Mouse (Mus musculus): ENCODE data around the gene Apoh.

Gene Apoh

GRCm38 (mm10) chr11:108344759-108345158 lies 1.6 kb downstream of the Apoh start:
- no peak for DNase-seq (ENCODE audit: low read depth, low spot score)

DNA sequence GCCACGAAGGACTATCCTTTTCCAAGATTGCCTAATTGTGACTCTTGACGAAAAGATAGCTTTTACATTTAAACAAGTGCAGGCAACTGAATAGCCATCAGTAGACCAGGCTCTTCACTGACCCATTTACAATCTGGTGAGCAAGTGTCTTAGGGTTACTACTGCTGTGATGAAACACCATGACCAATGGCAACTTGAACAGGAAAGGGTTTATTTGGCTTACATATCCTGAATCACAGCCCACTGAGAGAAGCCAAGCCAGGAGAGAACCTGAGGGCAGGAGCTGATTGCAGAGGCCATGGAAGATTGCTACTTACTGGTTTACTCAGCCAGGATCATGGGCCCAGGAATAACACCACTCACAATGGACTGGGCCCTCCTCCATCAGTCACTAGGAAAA lies 2.2 kb downstream of the Apoh start:
- DNase-seq (ENCODE audit: low read depth, low spot score): no peak
- Histone ChIP-seq H3K27me3 (ENCODE audit: control insufficient read depth, insufficient read depth, low read length, poor library complexity, severe bottlenecking) (no peaks in the 10 kb centered on the region), H3K36me3 (ENCODE audit: control insufficient read depth, insufficient read depth, low read length, poor library complexity, severe bottlenecking) (no peaks in the 10 kb centered on the region; the same call in 1 of the 2 replicates)

More at GRCm38 (mm10) chr11:108344759-108345158, 1.6 kb downstream of the Apoh start:
- Histone ChIP-seq H3K36me3 (ENCODE audit: control insufficient read depth, insufficient read depth, low read length, poor library complexity, severe bottlenecking) (no peaks in the 10 kb centered on the region; the same call in 1 of the 2 replicates), H3K27me3 (ENCODE audit: control insufficient read depth, insufficient read depth, low read length, poor library complexity, severe bottlenecking) (no peaks in the 10 kb centered on the region)

- H3K27me3 ChIP-seq (ENCODE audit: control insufficient read depth, insufficient read depth, low read length, poor library complexity, severe bottlenecking): no peaks in the 10 kb centered on the region
- no peaks in the 10 kb centered on the region for H3K36me3 ChIP-seq (ENCODE audit: control insufficient read depth, insufficient read depth, low read length, poor library complexity, severe bottlenecking)
- peak; percentile 32 for DNase-seq (ENCODE audit: low read depth, low spot score)
These were observed 7.6 kb downstream of the Apoh start for GRCm38 (mm10) chr11:108350799-108351198.

GRCm38 (mm10) chr11:108352842-108353388 lies 9.8 kb downstream of the Apoh start:
- no peaks in the 10 kb centered on the region for H3K36me3 ChIP-seq (ENCODE audit: control insufficient read depth, insufficient read depth, low read length, poor library complexity, severe bottlenecking)
- DNase-seq (ENCODE audit: low read depth, low spot score): no peak

GRCm38 (mm10) chr11:108356020-108356419 lies 12.9 kb downstream of the Apoh start:
- Histone ChIP-seq H3K27me3 (ENCODE audit: control insufficient read depth, insufficient read depth, low read length, poor library complexity, severe bottlenecking) (no peaks in the 10 kb centered on the region), H3K36me3 (ENCODE audit: control insufficient read depth, insufficient read depth, low read length, poor library complexity, severe bottlenecking) (no peaks in the 10 kb centered on the region)
- DNase-seq (ENCODE audit: low read depth, low spot score): no peak

More at GRCm38 (mm10) chr11:108352842-108353388, 9.8 kb downstream of the Apoh start:
- H3K27me3 ChIP-seq (ENCODE audit: control insufficient read depth, insufficient read depth, low read length, poor library complexity, severe bottlenecking): no peaks in the 10 kb centered on the region

DNA sequence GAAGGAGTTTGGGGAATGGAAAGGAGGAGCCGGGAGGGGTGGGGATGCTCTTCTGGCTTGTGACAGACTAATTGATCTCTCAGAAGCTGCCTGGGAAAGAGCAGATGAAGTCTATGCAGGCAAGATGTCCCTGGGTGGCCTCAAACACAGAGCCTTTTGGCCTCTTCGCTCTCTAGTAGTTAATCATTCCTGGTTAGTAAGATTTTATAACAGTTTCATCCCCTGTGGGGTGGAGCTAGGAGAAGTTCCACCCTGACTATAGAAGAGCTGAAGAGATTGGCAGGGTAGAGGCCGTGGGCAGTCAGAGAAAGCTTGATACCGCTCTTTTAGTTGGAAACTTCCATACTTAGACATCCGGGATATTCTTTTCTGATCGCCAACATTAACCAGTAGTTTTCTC lies 15.8 kb downstream of the Apoh start:
- no peak for DNase-seq (ENCODE audit: low read depth, low spot score)
- Histone ChIP-seq H3K27me3 (ENCODE audit: control insufficient read depth, insufficient read depth, low read length, poor library complexity, severe bottlenecking) (no peaks in the 10 kb centered on the region), H3K36me3 (ENCODE audit: control insufficient read depth, insufficient read depth, low read length, poor library complexity, severe bottlenecking) (no peaks in the 10 kb centered on the region)

GRCm38 (mm10) chr11:108360983-108361382 lies 17.8 kb downstream of the Apoh start:
- Histone ChIP-seq H3K36me3 (ENCODE audit: control insufficient read depth, insufficient read depth, low read length, poor library complexity, severe bottlenecking) (no peaks in the 10 kb centered on the region), H3K27me3 (ENCODE audit: control insufficient read depth, insufficient read depth, low read length, poor library complexity, severe bottlenecking) (no peaks in the 10 kb centered on the region)
- DNase-seq (ENCODE audit: low read depth, low spot score): no peak

DNA sequence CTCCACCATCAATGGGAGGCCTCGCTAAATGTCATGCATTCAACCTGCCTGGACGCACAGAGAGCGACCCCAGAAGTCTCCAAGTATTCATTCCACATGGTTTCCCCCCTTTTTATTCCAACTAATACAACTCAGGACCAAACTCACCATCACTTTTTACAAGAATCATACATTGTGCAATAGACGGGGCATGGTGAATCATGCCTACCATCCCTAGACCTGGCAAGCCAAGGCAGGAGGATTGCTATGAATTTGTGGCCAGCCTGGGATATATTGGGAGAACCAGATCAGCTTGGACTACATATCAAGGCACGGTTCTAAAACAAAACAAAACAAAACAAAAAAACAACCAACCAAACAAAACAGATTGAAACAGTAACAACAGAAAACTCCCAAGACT lies 19.8 kb downstream of the Apoh start:
- Histone ChIP-seq H3K27me3 (ENCODE audit: control insufficient read depth, insufficient read depth, low read length, poor library complexity, severe bottlenecking) (no peaks in the 10 kb centered on the region), H3K36me3 (ENCODE audit: control insufficient read depth, insufficient read depth, low read length, poor library complexity, severe bottlenecking) (no peaks in the 10 kb centered on the region)
- DNase-seq (ENCODE audit: low read depth, low spot score): no peak

- H3K36me3 ChIP-seq (ENCODE audit: control insufficient read depth, insufficient read depth, low read length, poor library complexity, severe bottlenecking): no peaks in the 10 kb centered on the region
- H3K27me3 ChIP-seq (ENCODE audit: control insufficient read depth, insufficient read depth, low read length, poor library complexity, severe bottlenecking): no peaks in the 10 kb centered on the region
- no peak for DNase-seq (ENCODE audit: low read depth, low spot score)
These were observed 20.8 kb downstream of the Apoh start for GRCm38 (mm10) chr11:108363991-108364390.

- H3K27me3 ChIP-seq (ENCODE audit: control insufficient read depth, insufficient read depth, low read length, poor library complexity, severe bottlenecking): no peaks in the 10 kb centered on the region
- no peaks in the 10 kb centered on the region for H3K36me3 ChIP-seq (ENCODE audit: control insufficient read depth, insufficient read depth, low read length, poor library complexity, severe bottlenecking)
- DNase-seq (ENCODE audit: low read depth, low spot score): no peak
These were observed 21.9 kb downstream of the Apoh start for GRCm38 (mm10) chr11:108364945-108365589.

GRCm38 (mm10) chr11:108365600-108365999 lies 22.4 kb downstream of the Apoh start:
- H3K36me3 ChIP-seq (ENCODE audit: control insufficient read depth, insufficient read depth, low read length, poor library complexity, severe bottlenecking): no peaks in the 10 kb centered on the region
- DNase-seq (ENCODE audit: low read depth, low spot score): no peak
- no peaks in the 10 kb centered on the region for H3K27me3 ChIP-seq (ENCODE audit: control insufficient read depth, insufficient read depth, low read length, poor library complexity, severe bottlenecking)

DNA sequence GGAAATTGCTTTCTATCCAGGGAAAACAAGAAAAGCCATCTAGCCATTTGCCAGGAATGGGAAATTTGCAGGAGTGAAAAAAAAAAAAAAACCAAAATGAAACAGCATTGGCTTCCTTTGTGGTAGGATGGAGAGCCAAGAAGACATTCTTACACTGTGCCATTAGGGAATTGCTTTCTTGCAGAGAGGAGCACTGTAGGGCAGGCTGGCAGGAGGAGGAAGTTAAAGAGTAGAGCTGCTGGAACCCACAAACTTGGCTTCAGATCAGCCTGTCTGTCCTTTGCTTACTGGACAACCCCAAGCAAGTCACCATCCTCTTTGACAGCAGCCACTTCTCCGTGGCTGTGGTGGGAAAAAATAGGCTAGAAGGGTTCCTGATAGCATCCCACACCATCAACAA lies 23.9 kb downstream of the Apoh start:
- no peaks in the 10 kb centered on the region for H3K36me3 ChIP-seq (ENCODE audit: control insufficient read depth, insufficient read depth, low read length, poor library complexity, severe bottlenecking)
- no peak for DNase-seq (ENCODE audit: low read depth, low spot score)
- no peaks in the 10 kb centered on the region for H3K27me3 ChIP-seq (ENCODE audit: control insufficient read depth, insufficient read depth, low read length, poor library complexity, severe bottlenecking)

DNA sequence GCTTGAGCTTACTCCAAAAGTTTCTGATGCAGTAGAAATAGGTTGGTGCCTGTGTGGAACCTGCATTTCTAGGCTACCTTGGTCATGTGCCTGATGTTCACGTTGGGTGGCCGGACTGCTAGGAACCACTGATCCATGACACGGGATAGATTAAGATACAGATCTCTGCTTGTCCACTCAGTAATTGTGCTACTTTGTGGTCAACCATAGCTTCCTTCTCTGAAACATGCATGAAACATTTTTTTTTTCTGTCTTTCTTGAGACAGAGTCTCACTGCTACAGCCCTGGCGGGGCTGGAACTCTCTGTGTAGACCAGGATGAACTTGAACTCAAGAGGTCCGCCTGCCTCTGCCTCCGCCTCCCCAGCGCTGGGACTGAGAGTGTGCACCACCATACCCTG lies 33.7 kb downstream of the Apoh start:
- no peaks in the 10 kb centered on the region for H3K27me3 ChIP-seq (ENCODE audit: control insufficient read depth, insufficient read depth, low read length, poor library complexity, severe bottlenecking)
- H3K36me3 ChIP-seq (ENCODE audit: control insufficient read depth, insufficient read depth, low read length, poor library complexity, severe bottlenecking): no peaks in the 10 kb centered on the region
- DNase-seq (ENCODE audit: low read depth, low spot score): no peak

DNA sequence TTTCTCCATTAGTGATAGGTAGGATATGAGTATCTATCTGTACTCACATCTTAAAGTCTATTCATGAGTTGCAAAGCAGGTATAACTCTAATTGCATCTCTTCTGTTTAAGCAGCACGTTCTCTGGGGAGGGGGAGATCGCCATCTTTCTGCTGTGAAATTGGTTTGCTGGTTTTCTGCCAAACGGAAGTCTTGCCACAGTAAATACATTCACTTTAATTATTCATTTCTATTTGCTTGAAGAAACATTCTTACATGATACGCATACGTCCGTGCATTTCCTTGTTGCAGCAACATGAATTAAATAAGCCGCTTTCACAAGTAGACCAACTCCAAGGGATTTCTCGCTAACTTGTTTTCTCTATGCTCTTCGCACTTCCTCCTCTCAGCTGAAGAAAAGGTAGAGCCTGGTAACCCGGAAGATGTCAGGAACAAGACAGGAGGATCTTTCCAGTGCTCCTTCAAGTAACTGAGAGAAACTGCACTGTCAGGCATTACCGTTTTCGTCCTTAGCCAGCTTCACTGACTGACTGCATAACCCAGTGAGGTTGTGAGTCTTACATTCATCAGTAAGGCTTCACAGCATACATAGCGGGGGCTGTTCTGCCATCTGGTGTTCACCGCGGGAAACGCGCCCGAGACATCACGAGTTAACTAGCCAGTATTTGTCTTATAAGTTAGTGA lies 34.7 kb downstream of the Apoh start:
- H3K27me3 ChIP-seq (ENCODE audit: control insufficient read depth, insufficient read depth, low read length, poor library complexity, severe bottlenecking): no peaks in the 10 kb centered on the region
- H3K36me3 ChIP-seq (ENCODE audit: control insufficient read depth, insufficient read depth, low read length, poor library complexity, severe bottlenecking): no peaks in the 10 kb centered on the region
- DNase-seq (ENCODE audit: low read depth, low spot score): peak; percentile 86

DNA sequence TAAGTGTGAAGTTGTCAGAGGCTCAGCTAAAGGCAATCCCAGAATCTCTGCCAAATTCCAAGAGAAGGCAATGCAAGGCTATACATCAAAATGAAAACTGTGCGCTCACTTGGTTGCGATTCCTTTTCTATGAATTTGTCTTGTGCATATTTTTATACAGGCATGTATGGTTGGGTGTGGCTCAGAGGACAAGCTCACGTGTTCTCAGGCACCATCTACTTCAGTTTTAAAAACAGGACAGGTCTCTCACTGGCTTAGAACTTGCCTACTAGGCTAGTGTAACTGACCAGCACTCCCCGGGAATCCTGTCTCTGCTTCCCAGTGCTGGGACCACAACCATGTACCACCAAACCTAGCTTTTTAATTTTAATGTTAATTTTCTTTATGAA lies 35.2 kb downstream of the Apoh start:
- DNase-seq (ENCODE audit: low read depth, low spot score): no peak
- Histone ChIP-seq H3K36me3 (ENCODE audit: control insufficient read depth, insufficient read depth, low read length, poor library complexity, severe bottlenecking) (no peaks in the 10 kb centered on the region), H3K27me3 (ENCODE audit: control insufficient read depth, insufficient read depth, low read length, poor library complexity, severe bottlenecking) (no peaks in the 10 kb centered on the region)
